Mouse (Mus musculus): ENCODE results near the gene Acly.

Gene Acly

GRCm38 (mm10) chr11:100440691-100441522 lies 86.9 kb downstream of the Acly start:
- peak; percentile 69 to 73 for DNase-seq

DNA sequence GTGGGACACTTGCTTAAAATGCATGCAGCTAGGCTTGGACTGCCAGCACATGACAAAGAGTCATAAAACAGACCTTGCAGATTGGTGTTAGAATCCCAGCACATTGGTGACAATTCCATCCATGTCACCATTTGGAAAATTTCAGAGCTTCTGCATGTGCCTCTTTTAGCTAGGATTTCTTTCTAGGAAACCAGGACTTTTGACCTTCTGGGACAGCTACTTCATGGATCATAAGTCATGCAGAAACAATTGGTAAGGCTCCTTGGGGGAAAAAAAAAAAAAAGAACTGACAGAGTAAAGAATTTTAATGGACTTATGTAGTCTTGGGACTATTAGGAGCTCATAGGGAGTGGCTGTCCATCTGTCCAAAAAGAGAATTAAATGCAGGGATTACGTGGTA lies 89.9 kb downstream of the Acly start:
- peak in 1 of 2 experiments; percentile 34 for DNase-seq

GRCm38 (mm10) chr11:100435678-100436246 lies 92.0 kb downstream of the Acly start:
- no peak for DNase-seq

DNA sequence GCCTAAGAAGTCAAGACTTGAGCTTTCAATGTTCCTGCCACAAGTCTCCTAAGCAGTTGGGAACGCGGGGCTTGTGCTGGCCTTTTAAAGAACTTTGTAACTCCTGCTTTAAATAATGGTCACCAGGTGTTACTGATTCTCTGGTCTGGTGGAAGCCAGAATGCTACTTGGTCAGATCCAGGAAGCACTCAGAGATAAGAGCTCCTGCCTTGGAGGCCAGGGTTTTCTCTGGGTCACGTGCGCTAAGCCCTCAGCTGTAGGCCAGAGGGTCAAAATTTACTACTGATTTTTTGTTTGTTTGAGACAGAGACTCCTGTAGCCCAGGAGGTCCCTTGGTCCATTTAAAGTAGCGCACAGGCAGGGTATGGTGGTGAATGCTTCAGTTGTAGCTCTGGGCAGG lies 95.8 kb downstream of the Acly start:
- no peak for DNase-seq

GRCm38 (mm10) chr11:100430052-100430451 lies 97.7 kb downstream of the Acly start:
- no peak for DNase-seq

DNA sequence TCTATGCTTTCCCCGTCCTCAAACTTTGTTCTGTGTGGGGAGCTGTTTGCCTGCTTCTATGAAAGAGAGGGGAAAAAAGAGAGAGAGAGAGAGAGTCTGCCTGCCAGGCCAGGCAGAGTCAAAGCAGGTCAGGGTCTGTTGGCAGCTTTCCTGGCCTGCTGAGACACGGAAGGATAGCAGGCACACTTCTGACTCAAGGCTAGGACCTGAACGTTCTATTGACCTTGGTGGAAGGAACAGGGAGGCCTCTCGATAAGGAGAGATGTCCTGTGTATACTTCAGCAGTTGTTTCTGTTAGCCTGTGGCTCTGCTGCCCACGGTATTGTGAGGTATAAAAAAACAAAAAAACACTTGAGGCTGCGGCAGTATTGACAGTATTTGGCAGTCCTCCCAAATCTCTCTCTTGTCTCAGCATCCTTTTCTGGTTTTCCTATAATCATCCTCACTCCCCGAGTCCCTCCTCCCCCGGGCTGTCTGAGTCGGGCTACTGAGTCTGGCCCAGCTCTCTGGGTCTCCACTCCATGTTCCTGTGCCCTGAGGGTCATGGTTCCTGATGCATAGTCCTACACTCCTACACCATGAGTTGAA lies 99.1 kb downstream of the Acly start:
- no peak for DNase-seq

- DNase-seq: no peak
Observed at GRCm38 (mm10) chr11:100426820-100427219, 101.0 kb downstream of the Acly start.

All from kidney, adult 8-10 months (tissue).